Mouse (Mus musculus) embryonic facial prominence, embryonic 15.5 days (tissue): ENCODE data around the gene Tfip11. TPM values are rescaled to one million over a fixed set of nuclear protein-coding genes. Genes with fewer than 3 reads are reported as not detected.
A peak's percentile ranks its signal among the peaks of the same experiment; 100 is the strongest.

Experiments
- ATAC-seq: fragments of 200-750 bp; cut with Nextera tagmentation; 2 replicates; pipeline ENCODE4 v1.8.0; 2017; ENCODE audit warnings: low read depth, moderate TSS enrichment; ENCODE audit not compliant: insufficient number of reproducible peaks, low FRiP score, low TSS enrichment
- H3K27ac ChIP-seq: fragments of 300-500 bp; sonication (generic); replicated peaks from 2 replicates; pipeline ENCODE4 v1.5.1; 2015; ENCODE audit warnings: mild to moderate bottlenecking, inconsistent platforms
- H3K27me3 ChIP-seq: fragments of 300-500 bp; sonication (generic); 2 replicates; pipeline ENCODE4 v1.6.1; 2015; ENCODE audit warnings: inconsistent platforms
- H3K36me3 ChIP-seq: fragments of 300-500 bp; sonication (generic); 2 replicates; pipeline ENCODE4 v1.6.1; 2015; ENCODE audit warnings: mild to moderate bottlenecking, inconsistent platforms
- H3K4me1 ChIP-seq: fragments of 300-500 bp; sonication (generic); 2 replicates; pipeline ENCODE4 v1.6.1; 2015; ENCODE audit warnings: inconsistent platforms
- H3K4me2 ChIP-seq: fragments of 300-500 bp; sonication (generic); replicated peaks from 2 replicates; pipeline ENCODE4 v1.6.1; 2015; ENCODE audit warnings: mild to moderate bottlenecking, inconsistent platforms
- H3K4me3 ChIP-seq: fragments of 300-500 bp; sonication (generic); replicated peaks from 2 replicates; pipeline ENCODE4 v1.5.1; 2015; ENCODE audit warnings: mild to moderate bottlenecking, inconsistent platforms
- H3K9ac ChIP-seq: fragments of 300-500 bp; sonication (generic); 2 replicates; pipeline ENCODE4 v1.6.1; 2015; ENCODE audit warnings: inconsistent platforms
- H3K9me3 ChIP-seq: fragments of 300-500 bp; sonication (generic); replicated peaks from 2 replicates; pipeline ENCODE4 v1.6.1; 2016; ENCODE audit warnings: inconsistent platforms
- WGBS: fragments of 180-500 bp; shearing (Covaris S2); methylation state at CpG from one replicate; pipeline ENCODE4 v1.1.7; 2015; 5-methylcytosine and 5-hydroxymethylcytosine counted together
- polyA plus RNA-seq: library from polyadenylated mRNA; unstranded; fragments of >200 nt; fragmentation: Nextera tagmentation; extraction: Ambion mirVana; gene quantifications from 2 replicates; pipeline ENCODE4 v1.2.1, GENCODE M21; 2015

Gene Tfip11
- polyA plus RNA-seq, 1 experiment from 2014 or later = 31.1 TPM

DNA sequence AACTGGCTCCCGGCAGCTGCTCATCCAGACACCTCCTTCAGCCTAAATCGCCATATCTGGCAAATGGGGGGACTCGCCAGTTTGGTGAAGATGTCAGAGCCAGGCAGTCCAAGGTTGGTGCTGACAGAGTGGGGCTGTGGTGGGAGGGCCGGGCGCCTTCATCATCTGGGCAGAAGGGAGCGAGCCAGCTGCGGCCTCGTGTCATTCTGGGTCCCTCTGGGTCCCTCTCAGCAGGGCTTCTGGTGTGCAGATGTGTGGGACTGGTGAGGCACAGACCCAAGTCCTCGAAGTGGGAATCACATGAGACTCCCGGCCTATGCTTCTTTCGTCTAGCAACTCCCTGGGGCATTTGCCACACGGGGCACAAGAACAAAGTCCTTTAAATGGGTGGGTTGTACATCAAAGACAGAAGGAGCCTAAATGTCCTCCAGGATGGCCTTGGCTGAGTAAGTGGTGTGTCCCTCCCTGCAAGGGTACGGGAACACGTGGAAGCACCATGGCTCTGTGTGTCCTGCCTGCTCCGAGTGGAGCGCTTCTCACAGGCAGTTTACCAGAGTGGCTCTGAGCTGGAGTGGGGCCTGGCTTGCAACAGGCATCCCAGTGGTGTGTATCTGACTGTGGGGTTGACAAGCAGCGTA lies 33.7 kb upstream of the Tfip11 start:
- H3K4me1 ChIP-seq = peaks cover 47% of the 10 kb centered on the region
- 71% methylated on average over 17 of the region's 17 CpGs for WGBS
- no peaks in the 10 kb centered on the region for H3K36me3 ChIP-seq
- H3K9ac ChIP-seq = no peak overlapping the region
- no peak overlapping the region for H3K4me3 ChIP-seq
- no peak overlapping the region for H3K27ac ChIP-seq
- no peak for ATAC-seq
- H3K27me3 ChIP-seq = no peaks in the 10 kb centered on the region
- no peaks in the 10 kb centered on the region for H3K9me3 ChIP-seq
- no peak overlapping the region for H3K4me2 ChIP-seq

DNA sequence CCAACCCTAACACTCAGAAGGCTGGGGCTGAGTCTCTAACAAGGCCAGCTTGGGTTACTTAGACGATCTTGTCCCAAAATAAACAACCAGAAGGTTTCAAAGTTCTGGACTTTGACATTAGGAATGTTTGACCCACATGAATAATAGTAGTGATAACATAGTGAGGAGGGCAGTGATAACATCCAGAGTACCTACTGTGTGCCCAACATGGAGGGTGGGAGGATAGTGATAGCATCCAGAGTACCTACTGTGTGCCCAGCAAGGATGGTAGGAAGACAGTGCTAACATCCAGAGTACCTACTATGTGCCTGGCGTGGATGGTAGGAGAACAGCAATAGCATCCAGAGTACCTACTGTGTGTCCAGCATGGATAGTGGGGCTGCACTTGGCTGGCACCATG lies 32.4 kb upstream of the Tfip11 start:
- Histone ChIP-seq H3K9me3 (no peaks in the 10 kb centered on the region), H3K9ac (no peak overlapping the region), H3K27ac (no peak overlapping the region), H3K27me3 (no peaks in the 10 kb centered on the region), H3K36me3 (no peaks in the 10 kb centered on the region), H3K4me1 (peaks cover 34% of the 10 kb centered on the region), H3K4me2 (no peak overlapping the region), H3K4me3 (no peak overlapping the region)
- ATAC-seq = no peak
- WGBS = 78% methylated on average over 2 of the region's 2 CpGs

GRCm38 (mm10) chr5:112294696-112295095 lies 31.5 kb upstream of the Tfip11 start:
- H3K4me1 ChIP-seq = peaks cover 29% of the 10 kb centered on the region
- no peak overlapping the region for H3K9ac ChIP-seq
- H3K36me3 ChIP-seq = no peaks in the 10 kb centered on the region
- H3K4me3 ChIP-seq = no peak overlapping the region
- no peaks in the 10 kb centered on the region for H3K9me3 ChIP-seq
- H3K27ac ChIP-seq = no peak overlapping the region
- no peak overlapping the region for H3K4me2 ChIP-seq
- 59% methylated on average over 4 of the region's 4 CpGs for WGBS
- no peaks in the 10 kb centered on the region for H3K27me3 ChIP-seq
- ATAC-seq = no peak

DNA sequence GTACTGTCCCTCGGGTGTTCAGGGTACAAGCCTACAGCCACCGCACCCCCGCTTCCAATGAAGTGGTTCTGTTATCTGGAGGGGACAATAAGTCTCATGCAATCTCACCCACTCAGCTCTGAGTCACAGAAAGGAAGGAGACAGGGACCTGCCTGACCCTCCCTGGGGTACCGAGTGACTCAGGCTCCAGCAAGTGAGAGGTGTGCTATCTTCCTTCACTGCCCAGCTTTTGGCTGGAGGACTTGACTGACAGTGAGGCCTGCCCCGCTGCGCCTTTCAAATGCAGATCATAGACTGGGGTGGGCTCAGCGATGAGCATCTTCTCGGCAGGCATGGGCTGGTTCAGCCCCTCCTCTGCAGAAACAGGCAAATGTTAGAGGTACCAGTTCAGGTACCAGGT lies 31.0 kb upstream of the Tfip11 start:
- Histone ChIP-seq H3K9me3 (no peaks in the 10 kb centered on the region), H3K27ac (no peak overlapping the region), H3K9ac (no peak overlapping the region), H3K4me3 (no peak overlapping the region), H3K27me3 (no peaks in the 10 kb centered on the region), H3K4me1 (peaks cover 29% of the 10 kb centered on the region), H3K36me3 (no peaks in the 10 kb centered on the region), H3K4me2 (no peak overlapping the region)
- WGBS = 42% methylated on average over 8 of the region's 8 CpGs
- ATAC-seq = no peak

DNA sequence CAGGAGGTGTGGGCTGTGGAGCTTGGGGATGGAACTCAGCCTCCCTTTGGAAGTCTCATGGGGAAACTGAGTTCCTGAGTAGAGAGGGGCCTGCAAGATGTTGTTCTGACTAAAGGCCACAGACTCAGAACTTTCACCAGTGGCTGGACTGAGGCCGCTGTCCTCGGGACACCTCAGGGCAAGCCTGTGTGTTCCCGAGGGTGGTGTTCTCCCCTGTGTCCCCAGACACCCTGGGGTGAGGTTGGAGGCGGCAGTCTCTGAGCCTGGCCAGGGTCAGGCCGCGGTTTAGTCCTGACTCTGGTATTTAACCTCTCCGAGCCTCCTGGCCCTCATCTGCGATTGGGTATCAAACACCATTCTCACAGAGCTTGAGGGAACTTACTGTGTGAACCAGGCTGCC lies 30.6 kb upstream of the Tfip11 start:
- no peak overlapping the region for H3K27ac ChIP-seq
- H3K4me1 ChIP-seq = peaks cover 29% of the 10 kb centered on the region
- no peak for ATAC-seq
- no peak overlapping the region for H3K4me2 ChIP-seq
- H3K4me3 ChIP-seq = no peak overlapping the region
- no peaks in the 10 kb centered on the region for H3K27me3 ChIP-seq
- H3K9me3 ChIP-seq = no peaks in the 10 kb centered on the region
- no peak overlapping the region for H3K9ac ChIP-seq
- no peaks in the 10 kb centered on the region for H3K36me3 ChIP-seq
- 62% methylated on average over 8 of the region's 8 CpGs for WGBS

DNA sequence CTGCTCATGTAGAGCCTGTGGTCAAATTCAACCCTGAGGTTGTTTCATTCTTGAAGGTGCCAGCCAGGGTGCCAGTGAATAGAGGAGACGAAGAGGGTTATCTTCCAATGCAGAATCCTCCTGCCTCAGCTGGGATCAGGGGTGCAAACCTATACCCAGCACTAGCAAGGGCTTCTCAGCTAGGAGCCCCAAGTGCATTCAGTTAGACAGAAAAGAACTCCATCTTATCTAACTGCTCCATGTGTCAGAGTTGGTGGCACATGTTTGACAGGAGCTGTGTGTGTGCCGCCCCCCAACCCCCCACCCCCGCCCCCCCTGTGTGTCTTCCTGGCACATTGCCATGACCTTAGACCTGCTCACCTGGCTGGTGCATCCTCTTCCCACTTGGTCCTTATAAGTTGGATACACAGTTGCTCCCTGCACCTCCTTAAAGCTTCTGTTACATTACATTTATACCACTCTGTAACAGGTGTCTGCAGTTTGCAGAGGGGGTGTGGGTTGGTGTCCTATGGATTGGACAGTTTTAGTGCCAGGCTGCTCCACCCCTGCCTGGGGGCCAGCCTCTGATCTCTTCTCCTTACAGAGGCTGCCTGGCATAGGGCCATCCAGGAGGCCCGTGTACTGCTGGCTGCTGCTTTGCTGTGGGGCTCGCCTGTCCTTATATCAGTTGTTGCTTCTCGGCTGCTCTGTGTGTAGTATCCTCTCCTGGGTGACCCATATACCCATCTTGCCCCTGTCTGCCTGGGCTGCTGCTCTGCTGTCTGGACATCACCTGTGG lies 29.6 kb upstream of the Tfip11 start:
- Histone ChIP-seq H3K27me3 (no peaks in the 10 kb centered on the region), H3K36me3 (no peaks in the 10 kb centered on the region), H3K9me3 (no peaks in the 10 kb centered on the region), H3K4me2 (no peak overlapping the region), H3K9ac (no peak overlapping the region), H3K4me3 (no peak overlapping the region), H3K4me1 (peaks cover 26% of the 10 kb centered on the region), H3K27ac (no peak overlapping the region)
- 70% methylated on average over 6 of the region's 6 CpGs for WGBS
- ATAC-seq = no peak

GRCm38 (mm10) chr5:112297257-112297656 lies 28.9 kb upstream of the Tfip11 start:
- Histone ChIP-seq H3K9me3 (no peaks in the 10 kb centered on the region), H3K4me1 (peaks cover 21% of the 10 kb centered on the region), H3K36me3 (no peaks in the 10 kb centered on the region), H3K4me2 (no peak overlapping the region), H3K9ac (no peak overlapping the region), H3K27me3 (no peaks in the 10 kb centered on the region), H3K4me3 (no peak overlapping the region), H3K27ac (peak overlapping the region; percentile 34; the same call in 1 of the 2 replicates)
- ATAC-seq = no peak
- WGBS = 52% methylated on average over 2 of the region's 2 CpGs

DNA sequence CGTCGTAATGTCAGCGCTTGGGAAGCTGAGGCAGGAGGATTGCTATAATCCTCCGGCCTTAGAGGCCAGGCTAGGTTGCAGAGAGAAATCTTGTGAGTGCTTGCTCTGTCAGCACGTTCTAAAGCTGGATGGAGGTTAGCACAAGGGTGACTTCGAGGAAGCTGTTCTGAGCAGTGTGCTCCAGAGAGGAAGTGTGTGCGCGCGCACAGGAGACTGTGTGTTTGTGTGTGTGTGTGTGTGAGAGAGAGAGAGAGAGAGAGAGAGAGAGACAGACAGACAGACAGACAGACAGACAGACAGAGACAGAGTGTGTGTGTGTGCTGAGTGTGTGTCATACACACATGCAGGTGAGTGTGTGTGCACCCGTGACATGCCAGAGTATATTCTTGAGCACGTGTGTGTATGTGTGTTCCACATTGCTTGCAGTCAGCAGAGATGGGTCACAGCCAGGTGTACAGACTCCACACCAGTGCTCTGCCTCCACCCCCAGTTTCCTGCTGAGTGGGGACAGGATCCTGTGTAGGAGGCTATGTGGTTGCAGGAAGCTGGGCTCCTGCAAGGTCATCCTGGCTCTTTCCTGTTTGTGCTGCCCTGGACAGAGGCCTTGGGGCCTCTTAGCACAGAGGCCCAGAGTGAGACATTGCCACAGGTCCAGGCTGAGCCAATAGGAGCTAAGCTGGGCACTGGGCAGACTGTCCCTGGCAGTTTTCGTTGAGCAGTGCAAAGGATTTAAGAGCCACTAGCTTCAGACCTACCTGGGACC lies 27.8 kb upstream of the Tfip11 start:
- WGBS = 84% methylated on average over 12 of the region's 12 CpGs
- Histone ChIP-seq H3K4me2 (no peak overlapping the region), H3K27ac (no peak overlapping the region; the same call in 1 of the 2 replicates), H3K4me3 (no peak overlapping the region), H3K27me3 (no peaks in the 10 kb centered on the region), H3K9ac (no peak overlapping the region), H3K4me1 (peaks cover 19% of the 10 kb centered on the region), H3K36me3 (no peaks in the 10 kb centered on the region), H3K9me3 (no peaks in the 10 kb centered on the region)
- peak; percentile 50; the same call in 1 of the 2 replicates for ATAC-seq

GRCm38 (mm10) chr5:112299399-112299798 lies 26.8 kb upstream of the Tfip11 start:
- Histone ChIP-seq H3K9me3 (no peaks in the 10 kb centered on the region), H3K4me2 (no peak overlapping the region), H3K36me3 (0 out of 2 replicates have a peak, but pooled peaks cover 5% of the 10 kb centered on the region), H3K27me3 (no peaks in the 10 kb centered on the region), H3K4me3 (no peak overlapping the region), H3K9ac (no peak overlapping the region), H3K4me1 (peaks cover 17% of the 10 kb centered on the region), H3K27ac (no peak overlapping the region; the same call in 1 of the 2 replicates)
- WGBS = 84% methylated on average over 4 of the region's 4 CpGs
- no peak for ATAC-seq

DNA sequence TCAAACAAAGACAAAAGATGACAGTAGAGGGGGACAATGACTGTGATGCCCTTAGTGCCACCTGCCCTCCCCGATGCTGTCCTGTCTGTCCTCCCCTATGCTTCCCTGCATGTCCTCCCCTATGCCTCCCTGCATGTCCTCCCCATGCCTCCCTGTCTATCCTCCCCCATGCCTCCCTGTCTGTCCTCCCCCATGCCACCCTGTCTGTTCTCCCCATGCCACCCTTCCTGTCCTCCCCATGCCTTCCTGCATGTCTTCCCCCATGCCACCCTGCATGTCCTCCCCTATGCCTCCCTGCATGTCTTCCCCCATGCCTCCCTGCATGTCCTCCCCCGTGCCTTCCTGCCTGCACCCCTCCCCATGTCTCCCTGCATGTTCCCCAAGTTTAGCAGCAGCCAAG lies 26.0 kb upstream of the Tfip11 start:
- Histone ChIP-seq H3K9ac (no peak overlapping the region), H3K36me3 (0 out of 2 replicates have a peak, but pooled peaks cover 9% of the 10 kb centered on the region), H3K4me1 (peaks cover 10% of the 10 kb centered on the region; the same call in 1 of the 2 replicates), H3K9me3 (no peaks in the 10 kb centered on the region), H3K4me3 (no peak overlapping the region), H3K4me2 (no peak overlapping the region), H3K27ac (no peak overlapping the region), H3K27me3 (no peaks in the 10 kb centered on the region)
- ATAC-seq = no peak
- WGBS = 84% methylated on average over 2 of the region's 2 CpGs

- Histone ChIP-seq H3K9ac (no peak overlapping the region), H3K27me3 (no peaks in the 10 kb centered on the region), H3K36me3 (peaks cover 9% of the 10 kb centered on the region; the same call in 1 of the 2 replicates), H3K9me3 (no peaks in the 10 kb centered on the region), H3K27ac (no peak overlapping the region), H3K4me1 (peaks cover 3% of the 10 kb centered on the region; the same call in 1 of the 2 replicates), H3K4me3 (no peak overlapping the region), H3K4me2 (no peak overlapping the region)
- ATAC-seq = no peak
- 87% methylated on average over 6 of the region's 6 CpGs for WGBS
Measured at GRCm38 (mm10) chr5:112300721-112301308, 25.3 kb upstream of the Tfip11 start.
